Mouse (Mus musculus): ENCODE results near the gene Crygb. TPM values are rescaled to one million over a fixed set of nuclear protein-coding genes. Genes with fewer than 3 reads are reported as not detected.

The Crygb gene
- polyA plus RNA-seq, 1 experiment from 2014 or later = not detected

Other genes starting within 250 kb of the Crygb start
- 5.9 and 8.1 TPM in 2 replicates for gene Plekhm3, start 125.5 kb downstream of the Crygb start, polyA plus RNA-seq (2015; fragmentation: Nextera tagmentation; extraction: Ambion mirVana)
- gene Akr1cl, start 49.5 kb downstream of the Crygb start, polyA plus RNA-seq (2015; fragmentation: Nextera tagmentation; extraction: Ambion mirVana) = 0.25 and 0.26 TPM in 2 replicates
- gene Cryge, start 31.1 kb downstream of the Crygb start, polyA plus RNA-seq (2015; fragmentation: Nextera tagmentation; extraction: Ambion mirVana) = not detected in 2 replicates
- not detected in 2 replicates for gene Crygd, start 18.8 kb downstream of the Crygb start, polyA plus RNA-seq (2015; fragmentation: Nextera tagmentation; extraction: Ambion mirVana)
- not detected in 2 replicates for gene Crygc, start 8.6 kb downstream of the Crygb start, polyA plus RNA-seq (2015; fragmentation: Nextera tagmentation; extraction: Ambion mirVana)
- gene Cryga, start 21.1 kb upstream of the Crygb start, polyA plus RNA-seq (2015; fragmentation: Nextera tagmentation; extraction: Ambion mirVana) = not detected in 2 replicates
- gene Gm28845, start 37.3 kb upstream of the Crygb start, polyA plus RNA-seq (2015; fragmentation: Nextera tagmentation; extraction: Ambion mirVana) = not detected in 2 replicates
- 0.20 and 0.27 TPM in 2 replicates for gene D630023F18Rik, start 40.9 kb upstream of the Crygb start, polyA plus RNA-seq (2015; fragmentation: Nextera tagmentation; extraction: Ambion mirVana)
- gene Idh1, start 104.2 kb upstream of the Crygb start, polyA plus RNA-seq (2015; fragmentation: Nextera tagmentation; extraction: Ambion mirVana) = 115 and 119 TPM in 2 replicates
- 8.7 and 8.9 TPM in 2 replicates for gene Pikfyve, start 104.4 kb upstream of the Crygb start, polyA plus RNA-seq (2015; fragmentation: Nextera tagmentation; extraction: Ambion mirVana)
- not detected in 2 replicates for gene Pth2r, start 199.8 kb upstream of the Crygb start, polyA plus RNA-seq (2015; fragmentation: Nextera tagmentation; extraction: Ambion mirVana)

Measured in lung, embryonic 15.5 days (tissue).